ENCODE assay signal across 20 mouse cellular contexts in genomic region chr1:185289231-185289630, GRCm38 (mm10). TPM values are rescaled to one million over a fixed set of nuclear protein-coding genes. Genes with fewer than 3 reads are reported as not detected.
DNase-seq lines count a peak whose midpoint lies in the region; ATAC-seq lines count a peak whose summit lies in the region.
"Had no signal": no experiment of that assay in that cellular context is flagged by ENCODE, and none has a peak within 500 bp of the region (broad histone marks: within the 10 kb centered on the region; RNA-seq: fewer than 3 reads in every experiment).

No protein-coding gene starts in this region.

- WGBS in heart, embryonic 10.5 days, result 83% methylated on average over 5 of the region's 5 CpGs
- 74% methylated on average over 5 of the region's 5 CpGs for WGBS in forebrain, embryonic 15.5 days

- no peaks in the 10 kb centered on the region for H3K9me3 ChIP-seq in heart, embryonic 10.5 days
- H3K9me3 ChIP-seq in forebrain, embryonic 15.5 days, result no peaks in the 10 kb centered on the region
- H3K9me3 ChIP-seq: embryonic facial prominence, embryonic 12.5 days; hindbrain, embryonic 15.5 days; limb, embryonic 12.5 days had no signal

- peaks cover 82% of the 10 kb centered on the region for H3K36me3 ChIP-seq in heart, embryonic 10.5 days
- H3K36me3 ChIP-seq in forebrain, embryonic 15.5 days, result peaks cover 64% of the 10 kb centered on the region

- peaks cover 5% of the 10 kb centered on the region; the same call in 1 of the 2 replicates for H3K4me1 ChIP-seq in heart, embryonic 10.5 days
- H3K4me1 ChIP-seq in forebrain, embryonic 15.5 days, result peaks cover 14% of the 10 kb centered on the region
- H3K4me1 ChIP-seq: embryonic facial prominence, embryonic 12.5 days; hindbrain, embryonic 15.5 days; limb, embryonic 12.5 days had no signal

- H3K27me3 ChIP-seq in heart, embryonic 10.5 days (ENCODE audit: insufficient read depth, poor library complexity, severe bottlenecking), result no peaks in the 10 kb centered on the region
- H3K27me3 ChIP-seq in forebrain, embryonic 15.5 days, result no peaks in the 10 kb centered on the region
- H3K27me3 ChIP-seq: embryonic facial prominence, embryonic 12.5 days; hindbrain, embryonic 15.5 days; limb, embryonic 12.5 days; Patski had no signal

- no peak overlapping the region for H3K4me2 ChIP-seq in forebrain, embryonic 15.5 days (replicated peaks)
- H3K4me2 ChIP-seq: embryonic facial prominence, embryonic 12.5 days; hindbrain, embryonic 15.5 days; limb, embryonic 12.5 days; midbrain, embryonic 11.5 days had no signal

- no peak overlapping the region for H3K9ac ChIP-seq in forebrain, embryonic 15.5 days (replicated peaks)
- H3K9ac ChIP-seq: embryonic facial prominence, embryonic 12.5 days; hindbrain, embryonic 15.5 days; limb, embryonic 12.5 days; liver, postnatal 0 days had no signal

- ATAC-seq in forebrain, embryonic 15.5 days (replicated peaks), result no peak
- ATAC-seq: forebrain, embryonic 14.5 days; liver, postnatal 0 days; Patski had no signal

- peak; percentile 48 for DNase-seq in heart, postnatal 4 days
- DNase-seq in heart, embryonic 10.5 days (ENCODE audit: low spot score), result no peak
- DNase-seq in MN1 (ENCODE audit: low spot score), result peak; percentile 21
- peak; percentile 44 for DNase-seq in adipocyte (ENCODE audit: low spot score)
- peak; percentile 63 for DNase-seq in gastrocnemius, postnatal 25 days
- no peak for DNase-seq in thymus, postnatal 36 days
- no peak for DNase-seq in cerebellum, adult 11-12 months
- DNase-seq: cerebellum, postnatal 36 days; kidney, adult 11 months; kidney, postnatal 4 days; layer of hippocampus, postnatal 36 days; liver, postnatal 0 days had no signal

- H3K27ac ChIP-seq in heart, embryonic 10.5 days, result no peak overlapping the region
- no peak overlapping the region for H3K27ac ChIP-seq in forebrain, embryonic 15.5 days (replicated peaks)
- H3K27ac ChIP-seq: embryonic facial prominence, embryonic 12.5 days; heart, adult 2 months; hindbrain, embryonic 15.5 days; limb, embryonic 12.5 days had no signal

- H3K4me3 ChIP-seq in heart, embryonic 10.5 days, result no peak overlapping the region
- no peak overlapping the region for H3K4me3 ChIP-seq in forebrain, embryonic 15.5 days
- H3K4me3 ChIP-seq: embryonic facial prominence, embryonic 12.5 days; heart, adult 2 months; hindbrain, embryonic 15.5 days; limb, embryonic 12.5 days had no signal

RNA-seq across cellular contexts. Expression of gene Iars2, which starts 40.0 kb away (rescaled TPM):
- total RNA-seq in heart, postnatal 4 days (2021), result 10 to 100 TPM; 71.5 to 73.4 TPM
- 31.7 and 43.8 TPM in 2 replicates for polyA plus RNA-seq in heart, embryonic 10.5 days (2016; fragmentation: Nextera tagmentation; extraction: Ambion mirVana)
- 10 to 100 TPM; 33.4 to 38.5 TPM for total RNA-seq in gastrocnemius, postnatal 25 days (2021)
- polyA plus RNA-seq in forebrain, embryonic 15.5 days (2015; fragmentation: Nextera tagmentation; extraction: Ambion mirVana), result 19.2 and 19.9 TPM in 2 replicates

RNA-seq across cellular contexts. Expression of gene Bpnt1, which starts 42.7 kb away (rescaled TPM):
- total RNA-seq in heart, postnatal 4 days (2021), result 10 to 100 TPM; 27.8 to 29.8 TPM
- polyA plus RNA-seq in heart, embryonic 10.5 days (2016; fragmentation: Nextera tagmentation; extraction: Ambion mirVana), result 38.5 and 39.9 TPM in 2 replicates
- total RNA-seq in gastrocnemius, postnatal 25 days (2021), result 10 to 100 TPM; 17.8 to 18.1 TPM
- 34.5 and 40.9 TPM in 2 replicates for polyA plus RNA-seq in forebrain, embryonic 15.5 days (2015; fragmentation: Nextera tagmentation; extraction: Ambion mirVana)

Comparison
In these comparisons a context has a peak if more than half of its experiments do, and no peak if none do; other contexts are left out.
1. DNase-seq: peak in heart, postnatal 4 days (single experiment), MN1 (single experiment), adipocyte (single experiment) and gastrocnemius, postnatal 25 days (single experiment); none in heart, embryonic 10.5 days (single experiment), thymus, postnatal 36 days (0 of 2) and cerebellum, adult 11-12 months (single experiment).